Mouse (Mus musculus) erythroid progenitor cell, adult 5-6 weeks (primary cell): ENCODE data around the gene Eef1a2. TPM values are rescaled to one million over a fixed set of nuclear protein-coding genes. Genes with fewer than 3 reads are reported as not detected.
"Not testable (repeated sequence)": the region's sequence is repeated elsewhere in the genome, so short reads cannot be mapped to it uniquely, and the experiment has no call there.

Source experiments
- ATAC-seq: replicated peaks from 2 replicates; pipeline ENCODE4 v1.8.0; 2016; ENCODE audit warnings: moderate number of reproducible peaks, mild to moderate bottlenecking, moderate TSS enrichment, inconsistent platforms; ENCODE audit not compliant: poor library complexity, low FRiP score, severe bottlenecking
- total RNA-seq, 2 experiments: library from RNA; stranded (forward) in 1 of 2; stranded (reverse) in 1 of 2; fragments of 150-400 nt in 1 of 2; fragments of 186-747, 209-891 nt in 1 of 2; gene quantifications; 2 replicates each; pipeline versions ENCODE4 v1.2.3 to v1.2.4; 2015 to 2017; ENCODE audit warnings: low replicate concordance in 2 of 2

The Eef1a2 gene
- total RNA-seq (2015; ENCODE audit: low replicate concordance), result not detected in 2 replicates
- total RNA-seq (2017; ENCODE audit: low replicate concordance), result not detected in 2 replicates

- ATAC-seq, result no peak
These were observed at the start of gene Eef1a2 for GRCm38 (mm10) chr2:181156248-181157121. Eef1a2 (minus strand) TSS chr2:181157014.

GRCm38 (mm10) chr2:181206118-181206517 lies 49.3 kb upstream of the Eef1a2 start:
- ATAC-seq, result peak; percentile 89

DNA sequence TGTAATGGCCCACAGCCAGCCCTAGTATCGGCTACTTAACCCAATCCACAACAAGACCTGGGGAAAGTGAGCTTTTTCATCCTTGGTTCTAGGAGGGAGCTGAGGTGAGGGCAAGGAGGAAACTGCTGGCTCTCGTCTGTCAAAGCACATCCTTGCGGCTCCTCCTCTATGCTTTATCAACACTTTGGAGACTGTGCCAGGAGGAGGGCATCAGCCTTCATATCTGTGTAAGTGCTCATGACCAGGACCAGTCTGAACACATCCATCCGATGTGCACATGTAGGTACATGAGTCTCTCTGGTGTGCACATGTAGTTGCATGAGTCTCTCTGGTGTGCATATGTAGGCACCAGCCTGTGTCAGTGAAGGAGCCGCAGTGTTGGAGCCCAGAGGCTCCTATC lies 48.9 kb upstream of the Eef1a2 start:
- peak; percentile 81 for ATAC-seq

- ATAC-seq, result no peak
These were observed 46.1 kb upstream of the Eef1a2 start for GRCm38 (mm10) chr2:181202886-181203285.

GRCm38 (mm10) chr2:181202422-181202821 lies 45.6 kb upstream of the Eef1a2 start, which contains the start of gene Ptk6:
Ptk6 (minus strand) TSS chr2:181202789.
- ATAC-seq, result no peak

- ATAC-seq, result no peak
These were observed 44.8 kb upstream of the Eef1a2 start for GRCm38 (mm10) chr2:181201606-181202005.

DNA sequence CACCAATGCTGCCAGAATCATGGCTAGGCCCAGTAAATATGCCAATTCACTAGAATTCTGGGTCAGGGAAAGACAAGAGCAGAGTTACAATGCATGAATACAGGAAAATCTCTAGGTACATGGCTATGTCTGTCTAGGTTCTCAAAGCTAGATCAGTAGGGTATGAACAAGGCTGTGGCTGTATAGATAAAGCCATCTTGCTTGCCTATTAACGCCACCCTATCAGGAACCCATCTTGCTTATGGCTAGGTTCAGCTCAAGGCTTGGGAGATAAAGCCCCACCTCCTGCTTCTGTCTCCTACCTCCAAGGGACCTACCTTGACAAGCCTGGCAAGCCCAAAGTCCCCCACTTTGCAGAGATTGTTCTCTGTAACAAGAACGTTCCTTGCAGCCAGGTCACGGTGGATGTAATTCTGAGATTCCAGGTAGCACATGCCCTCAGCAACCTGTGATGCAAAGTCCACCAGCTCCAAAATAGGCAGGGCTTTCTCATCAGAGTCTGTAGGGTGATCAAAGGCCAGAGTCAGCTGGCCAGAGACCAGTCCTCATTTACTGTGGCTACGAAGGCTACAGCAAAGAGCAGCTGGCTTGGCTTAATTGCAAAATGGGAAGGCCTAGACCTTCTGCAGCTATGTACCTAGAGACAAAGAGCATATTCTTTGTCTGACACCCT lies 40.0 kb upstream of the Eef1a2 start:
- no peak for ATAC-seq

DNA sequence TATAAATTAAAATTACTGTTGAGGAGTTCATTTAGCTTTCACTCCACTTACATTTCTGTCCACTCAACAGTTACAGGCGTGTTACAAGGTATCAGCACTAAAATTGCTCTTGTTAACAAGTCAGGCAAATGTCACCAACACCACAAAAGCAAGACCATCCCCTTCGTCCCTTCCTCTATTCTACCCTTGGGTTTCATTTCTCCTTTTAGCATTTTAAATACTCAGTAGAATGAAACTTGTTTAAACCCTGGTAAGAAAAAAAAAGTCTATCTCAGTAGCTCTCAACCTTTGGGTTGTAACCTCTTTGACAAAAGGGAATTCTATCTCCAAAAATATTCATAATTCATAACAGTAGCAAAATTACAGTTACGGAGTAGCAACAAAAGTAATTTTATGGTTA lies 36.2 kb upstream of the Eef1a2 start:
- ATAC-seq, result no peak

- ATAC-seq, result no peak
These were observed 35.1 kb upstream of the Eef1a2 start for GRCm38 (mm10) chr2:181191936-181192335.

- ATAC-seq, result not testable (repeated sequence)
These were observed 34.6 kb upstream of the Eef1a2 start for GRCm38 (mm10) chr2:181191385-181191784.

- ATAC-seq, result no peak
These were observed 32.5 kb upstream of the Eef1a2 start for GRCm38 (mm10) chr2:181189321-181189720.

DNA sequence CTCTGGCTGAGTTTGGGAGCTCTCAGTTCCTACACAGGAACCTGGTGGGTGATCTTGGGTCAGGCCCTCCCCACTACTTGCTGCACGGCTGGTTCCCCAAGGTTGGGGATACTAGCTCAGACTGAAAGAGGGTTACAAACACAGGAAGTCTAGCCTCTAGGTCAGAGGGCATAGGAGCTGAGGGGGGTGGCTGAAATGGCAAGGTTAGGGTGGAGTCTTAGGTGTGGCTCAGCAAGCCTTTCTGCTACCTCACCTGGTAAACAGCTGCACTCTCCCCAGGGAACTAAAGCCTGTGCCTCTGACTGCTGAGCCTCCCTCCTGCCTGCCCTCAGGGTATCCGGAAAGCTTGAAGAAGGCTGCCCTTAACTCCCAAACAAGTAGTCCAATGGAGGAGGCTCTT lies 31.9 kb upstream of the Eef1a2 start:
- no peak for ATAC-seq

- ATAC-seq, result peak; percentile 93
These were observed 30.5 kb upstream of the Eef1a2 start, which contains the start of gene Ppdpf for GRCm38 (mm10) chr2:181187121-181188000. Ppdpf (plus strand) TSS chr2:181187247.

DNA sequence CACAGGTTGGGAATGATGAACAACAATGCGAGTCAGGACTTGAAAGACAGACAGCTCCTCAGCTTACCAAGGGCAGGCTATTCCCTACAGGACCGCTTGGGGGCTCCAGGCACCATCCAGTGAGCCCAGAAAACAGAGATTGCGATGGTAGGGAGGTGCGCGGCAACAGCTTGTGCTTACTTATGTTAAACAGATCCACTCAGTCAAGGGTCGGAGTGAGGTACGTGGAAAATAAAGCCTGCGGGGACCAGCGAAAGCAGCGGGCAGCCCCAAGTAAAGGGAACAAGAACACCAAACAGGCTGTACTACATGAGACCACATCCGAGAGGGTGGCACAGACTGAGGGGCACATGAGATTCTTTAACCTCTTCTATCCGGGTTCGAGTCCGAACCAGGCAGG lies 29.8 kb upstream of the Eef1a2 start:
- ATAC-seq, result peak; percentile 86

GRCm38 (mm10) chr2:181180898-181181297 lies 24.1 kb upstream of the Eef1a2 start:
- ATAC-seq, result no peak

DNA sequence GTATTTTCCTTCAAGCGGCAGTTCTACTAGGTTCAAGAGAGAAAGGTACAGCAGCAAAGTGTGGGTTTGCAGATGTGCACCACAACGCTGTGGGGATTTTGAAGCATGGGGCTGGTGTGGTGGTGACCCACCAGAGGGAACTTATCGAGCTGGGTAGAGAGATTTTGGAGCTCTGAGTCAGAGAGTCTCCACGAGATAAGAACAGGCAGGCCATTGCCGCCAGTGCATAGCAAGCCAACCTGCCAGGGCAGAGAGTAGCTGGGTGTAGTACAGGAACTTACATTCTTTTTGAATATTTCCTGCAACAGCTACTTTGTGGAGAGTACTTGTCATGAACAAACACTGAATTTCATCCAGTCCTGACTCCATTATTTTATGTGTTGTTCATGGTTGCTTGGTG lies 21.7 kb upstream of the Eef1a2 start:
- no peak for ATAC-seq

DNA sequence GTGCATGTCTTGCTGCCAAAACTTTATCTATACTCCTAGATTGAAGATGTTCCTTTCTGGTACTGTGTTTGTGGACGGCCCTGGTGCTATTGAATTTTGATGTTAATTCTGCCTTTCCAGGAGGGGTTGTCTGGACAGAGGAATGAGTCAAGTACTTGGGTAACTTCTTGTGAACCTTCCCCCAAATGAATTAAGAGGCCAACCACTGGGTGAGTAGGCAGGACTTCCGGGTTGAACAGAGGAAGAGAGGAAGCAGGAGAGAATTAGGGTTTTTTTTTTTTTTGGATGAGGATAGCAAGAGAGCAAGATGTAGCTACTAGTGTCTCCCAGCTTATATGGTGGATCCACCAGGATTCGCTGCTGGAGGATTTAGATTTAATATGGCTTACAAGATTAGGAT lies 21.2 kb upstream of the Eef1a2 start:
- no peak for ATAC-seq

GRCm38 (mm10) chr2:181174646-181175045 lies 17.8 kb upstream of the Eef1a2 start:
- no peak for ATAC-seq

GRCm38 (mm10) chr2:181166469-181166868 lies 9.7 kb upstream of the Eef1a2 start:
- ATAC-seq, result no peak

GRCm38 (mm10) chr2:181160821-181161220 lies 4.0 kb upstream of the Eef1a2 start:
- ATAC-seq, result no peak
